Mouse (Mus musculus) skeletal muscle tissue, postnatal 0 days (tissue): ENCODE measurements around the gene Cd3d. TPM values are rescaled to one million over a fixed set of nuclear protein-coding genes. Genes with fewer than 3 reads are reported as not detected.

ENCODE experiments used
- polyA plus RNA-seq: library from polyadenylated mRNA; unstranded; fragments of >200 nt; fragmentation: Nextera tagmentation; extraction: Ambion mirVana; gene quantifications from 2 replicates; pipeline ENCODE4 v1.2.1, GENCODE M21; 2015

Gene Cd3d
- not detected in 2 replicates for polyA plus RNA-seq

DNA sequence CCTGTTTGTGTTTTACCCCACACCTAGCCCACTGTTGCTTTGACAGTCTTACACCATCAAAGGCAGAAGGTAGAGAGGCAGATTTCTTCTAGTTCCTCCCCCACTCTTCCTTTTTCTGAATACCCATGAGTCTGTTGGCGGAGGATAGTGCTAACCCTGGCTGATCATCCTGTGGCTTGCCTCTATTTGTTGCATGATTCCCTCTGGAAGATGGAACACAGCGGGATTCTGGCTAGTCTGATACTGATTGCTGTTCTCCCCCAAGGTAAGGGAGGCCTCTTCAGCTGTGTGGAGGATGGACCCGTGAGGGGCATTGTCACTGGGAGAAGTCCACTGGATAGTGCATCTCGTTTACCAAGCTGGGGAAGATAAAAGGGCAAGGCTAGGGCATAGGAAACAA is at the start of gene Cd3d:
TSS of gene Cd3d (plus strand) at position 111 of the 400 bp plus-strand sequence.

DNA sequence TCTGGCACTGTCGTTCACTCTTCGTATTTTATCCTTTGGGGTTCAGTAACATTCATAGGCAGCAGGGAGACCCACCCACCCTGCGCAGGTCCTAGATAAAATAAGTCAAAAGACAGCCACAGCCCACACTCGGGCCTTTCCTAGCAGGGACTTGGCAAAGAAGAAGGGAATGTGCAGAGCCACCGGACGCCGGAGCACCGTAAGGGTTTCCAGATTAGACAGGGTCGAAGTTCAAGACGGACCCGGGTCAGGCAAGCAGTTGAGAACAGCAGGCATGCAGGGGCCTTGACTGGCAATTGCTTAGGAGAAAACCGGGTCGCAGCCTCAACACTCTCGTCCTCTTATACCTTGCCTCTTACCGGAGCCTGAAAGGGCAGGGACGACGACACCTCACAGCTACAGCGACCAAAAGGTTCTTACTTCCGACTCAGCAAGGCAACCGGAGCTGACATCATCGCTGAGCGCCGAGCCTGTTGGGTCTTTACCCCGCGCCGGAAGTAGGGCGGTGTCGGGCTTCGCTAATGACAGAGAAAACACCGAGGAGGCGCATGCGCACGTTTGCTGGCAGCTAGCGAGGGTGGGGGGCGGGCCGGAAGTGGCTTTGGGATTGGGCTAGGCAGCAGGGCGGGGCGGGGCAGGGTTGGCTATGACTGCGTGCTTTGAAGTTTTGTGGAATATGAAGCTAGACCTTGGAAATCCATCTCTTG is 16.3 kb upstream of the Cd3d start, which contains the start of gene Ube4a:
TSS of gene Ube4a (minus strand) at position 475 of the 707 bp plus-strand sequence.

DNA sequence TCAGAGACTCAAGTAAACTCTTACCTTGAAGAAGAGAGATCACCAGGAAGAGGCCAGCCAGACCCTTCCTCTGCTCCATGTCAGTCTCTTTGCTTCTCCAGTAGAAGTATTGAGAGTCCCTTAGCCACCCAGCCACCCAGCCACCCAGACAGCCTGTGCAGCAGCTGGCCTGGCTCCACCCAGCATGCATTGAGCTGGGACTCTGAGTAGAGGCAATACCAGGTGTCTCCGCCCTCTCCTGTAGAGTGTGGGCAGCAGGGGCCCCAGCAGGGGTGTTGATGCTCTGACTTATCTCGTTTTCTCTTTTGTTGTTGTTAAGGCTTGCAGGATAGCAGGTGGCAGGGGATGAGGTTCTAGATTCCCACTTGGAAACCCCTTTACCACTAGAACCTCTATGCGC is 1.3 kb upstream of the Cd3d start, which contains the start of gene Cd3g:
TSS of gene Cd3g (minus strand) at position 190 of the 400 bp plus-strand sequence.

DNA sequence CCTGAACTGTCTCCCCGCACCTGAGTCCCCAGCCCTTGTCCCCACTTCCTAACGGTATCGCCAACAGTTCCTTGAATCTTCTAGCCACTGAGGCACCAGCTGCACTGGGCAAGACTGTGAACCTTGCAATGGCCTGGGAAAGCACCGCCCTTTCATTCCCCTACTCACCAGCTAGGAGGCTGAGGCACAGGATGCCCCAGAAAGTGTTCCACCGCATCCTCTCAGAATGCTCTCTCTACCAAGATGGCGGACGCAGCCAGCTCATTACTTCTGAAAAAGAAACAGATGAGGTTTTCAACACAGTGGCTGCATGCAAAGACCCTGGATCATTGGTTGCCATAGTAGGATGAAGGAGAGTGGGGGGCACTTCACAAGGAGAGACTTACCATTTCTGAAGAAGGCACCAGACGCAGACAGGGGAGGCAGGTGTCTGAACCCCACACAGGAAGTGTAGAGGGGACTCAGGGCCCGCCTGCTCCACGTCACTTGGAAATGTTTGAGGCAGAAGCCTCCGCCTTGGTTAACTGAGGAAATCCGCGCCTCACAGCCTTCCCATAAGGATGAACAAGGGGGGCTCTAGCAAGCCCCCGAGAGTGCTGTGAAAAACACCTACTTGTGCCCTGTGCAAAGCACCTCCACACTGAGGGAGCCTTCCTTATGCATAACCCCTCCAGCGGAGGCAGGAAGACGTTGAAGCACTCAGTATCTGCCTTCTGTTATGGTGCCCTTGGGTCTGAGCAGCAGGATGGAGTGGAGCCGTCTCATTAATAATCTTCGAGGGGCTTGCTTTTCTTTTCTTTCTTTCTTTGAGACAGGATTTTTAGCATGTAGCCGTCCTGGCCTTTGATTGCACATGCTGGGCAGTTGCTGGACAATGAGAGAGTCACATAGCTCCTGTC is 27.8 kb downstream of the Cd3d start, which contains the start of gene Cd3e:
TSS of gene Cd3e (minus strand) at position 448 of the 899 bp plus-strand sequence.

Other genes with a start within 250 kb of the Cd3d start
- gene Phldb1, start 246.6 kb upstream of the Cd3d start, polyA plus RNA-seq = 22.9 and 26.2 TPM in 2 replicates
- 78.8 and 86.3 TPM in 2 replicates for gene Arcn1, start 213.9 kb upstream of the Cd3d start, polyA plus RNA-seq
- 53.7 and 58.3 TPM in 2 replicates for gene Ift46, start 213.9 kb upstream of the Cd3d start, polyA plus RNA-seq
- gene Tmem25, start 182.5 kb upstream of the Cd3d start, polyA plus RNA-seq = 4.1 and 4.5 TPM in 2 replicates
- 0.87 and 1.4 TPM in 2 replicates for gene Ttc36, start 178.7 kb upstream of the Cd3d start, polyA plus RNA-seq
- 3.4 and 5.7 TPM in 2 replicates for gene Kmt2a, start 100.5 kb upstream of the Cd3d start, polyA plus RNA-seq
- 1,346 and 1,682 TPM in 2 replicates for gene Atp5l, start 61.0 kb upstream of the Cd3d start, polyA plus RNA-seq
- gene Ube4a, start 16.2 kb upstream of the Cd3d start, polyA plus RNA-seq = 13.6 and 15.2 TPM in 2 replicates
- 0.19 TPM in 1 of 2 replicates, not detected in the other for gene Cd3g, start 1.4 kb upstream of the Cd3d start, polyA plus RNA-seq
- gene Cd3e, start 27.8 kb downstream of the Cd3d start, polyA plus RNA-seq = 4.3 TPM in 2 replicates
- gene Mpzl2, start 58.0 kb downstream of the Cd3d start, polyA plus RNA-seq = 0.85 TPM in 1 of 2 replicates, not detected in the other
- gene Mpzl3, start 73.4 kb downstream of the Cd3d start, polyA plus RNA-seq = 5.9 and 6.2 TPM in 2 replicates
- 0.49 and 0.69 TPM in 2 replicates for gene Jaml, start 97.4 kb downstream of the Cd3d start, polyA plus RNA-seq
- 0.48 and 0.68 TPM in 2 replicates for gene Scn2b, start 136.0 kb downstream of the Cd3d start, polyA plus RNA-seq
- gene Scn4b, start 156.6 kb downstream of the Cd3d start, polyA plus RNA-seq = 6.5 and 7.2 TPM in 2 replicates
- not detected in 2 replicates for gene BC049352, start 200.2 kb downstream of the Cd3d start, polyA plus RNA-seq
- gene Tmprss4, start 222.3 kb downstream of the Cd3d start, polyA plus RNA-seq = 2.1 TPM in 1 of 2 replicates, not detected in the other